Mouse (Mus musculus) C2C12 (cell line): ENCODE data around the gene Cox8b. TPM values are rescaled to one million over a fixed set of nuclear protein-coding genes. Genes with fewer than 3 reads are reported as not detected.

ENCODE experiments used
- H3K27me3 ChIP-seq: one replicate; pipeline ENCODE4 v1.6.1; 2011; ENCODE audit not compliant: control insufficient read depth, insufficient read depth, insufficient read length
- H3K36me3 ChIP-seq: one replicate; pipeline ENCODE4 v1.6.1; 2011; ENCODE audit not compliant: control insufficient read depth, insufficient read depth
- H3K4me3 ChIP-seq: one replicate; pipeline ENCODE4 v1.5.1; 2011; ENCODE audit warnings: mild to moderate bottlenecking, control low read depth; ENCODE audit not compliant: poor library complexity, insufficient read depth, severe bottlenecking
- H3K79me2 ChIP-seq: one replicate; pipeline ENCODE4 v1.6.1; 2011; ENCODE audit not compliant: control insufficient read depth, insufficient read depth
- H3K79me3 ChIP-seq: one replicate; pipeline ENCODE4 v1.6.1; 2011; ENCODE audit warnings: low read depth, control low read depth
- H3ac ChIP-seq: one replicate; pipeline ENCODE3; 2011; ENCODE audit warnings: low read depth; ENCODE audit not compliant: control insufficient read depth, insufficient read length
- CEBPB ChIP-seq: IDR thresholded peaks from one replicate; pipeline ENCODE4 v1.6.1; 2011; ENCODE audit warnings: low read depth, mild to moderate bottlenecking, control low read depth, moderate library complexity
- CTCF ChIP-seq: IDR thresholded peaks from one replicate; pipeline ENCODE4 v1.5.1; 2011; ENCODE audit not compliant: control insufficient read depth, insufficient read depth, insufficient read length
- FOSL1 ChIP-seq: IDR thresholded peaks from one replicate; pipeline ENCODE4 v1.8.0; 2011; ENCODE audit warnings: mild to moderate bottlenecking, low read length; ENCODE audit not compliant: poor library complexity, insufficient read depth, severe bottlenecking
- MAX ChIP-seq: IDR thresholded peaks from one replicate; pipeline ENCODE4 v1.6.1; 2011; ENCODE audit warnings: mild to moderate bottlenecking, control low read depth
- MYOD1 ChIP-seq: IDR thresholded peaks from one replicate; pipeline ENCODE4 v1.6.1; 2011; ENCODE audit warnings: low read depth; ENCODE audit not compliant: control insufficient read depth, insufficient read length
- MYOG ChIP-seq: IDR thresholded peaks from one replicate; pipeline ENCODE4 v1.6.1; 2011; ENCODE audit not compliant: control insufficient read depth, insufficient read length; ENCODE audit errors: extremely low read depth
- USF1 ChIP-seq: IDR thresholded peaks from one replicate; pipeline ENCODE4 v1.6.1; 2011; ENCODE audit warnings: low read depth, mild to moderate bottlenecking, control low read depth, moderate library complexity
- polyA plus RNA-seq: library from polyadenylated mRNA; unstranded; fragments of >200 nt; fragmentation: generic; extraction: Trizol; gene quantifications from one replicate; pipeline ENCODE4 v1.2.1, GENCODE M21; 2012; ENCODE audit warnings: missing spikeins

Cox8b gene
- polyA plus RNA-seq, 1 experiment: 0.81 TPM

- H3K79me3 ChIP-seq: no peaks in the 10 kb centered on the region
- no peaks in the 10 kb centered on the region for H3K36me3 ChIP-seq
- no peak within 1 kb of the TSS for H3ac ChIP-seq
- H3K79me2 ChIP-seq: no peaks in the 10 kb centered on the region
- TF ChIP-seq CEBPB (no peak), USF1 (no peak), FOSL1 (no peak), MYOD1 (no peak), MAX (no peak), MYOG (no peak), CTCF (no peak)
- no peak within 1 kb of the TSS for H3K4me3 ChIP-seq
- H3K27me3 ChIP-seq: peaks cover 62% of the 10 kb centered on the region
Measured at GRCm38 (mm10) chr7:140920418-140921029, 20.3 kb upstream of the Cox8b start, which contains the start of gene Nlrp6. Gene Nlrp6, plus strand, starts transcription at chr7:140920902.

GRCm38 (mm10) chr7:140919911-140920310, 19.7 kb upstream of the Cox8b start:
- Histone ChIP-seq H3K36me3 (no peaks in the 10 kb centered on the region), H3K27me3 (peaks cover 56% of the 10 kb centered on the region), H3K4me3 (no peak overlapping the region), H3K79me2 (no peaks in the 10 kb centered on the region), H3K79me3 (no peaks in the 10 kb centered on the region), H3ac (no peak overlapping the region)
- no peak for TF ChIP-seq MYOG

- H3K36me3 ChIP-seq: no peaks in the 10 kb centered on the region
- TF ChIP-seq FOSL1: no peak
- TF ChIP-seq USF1: no peak
- peaks cover 10% of the 10 kb centered on the region for H3K27me3 ChIP-seq
- H3K79me3 ChIP-seq: no peaks in the 10 kb centered on the region
- H3K79me2 ChIP-seq: no peaks in the 10 kb centered on the region
- H3ac ChIP-seq: no peak overlapping the region
- no peak overlapping the region for H3K4me3 ChIP-seq
Measured at GRCm38 (mm10) chr7:140914031-140914690, 13.9 kb upstream of the Cox8b start.

GRCm38 (mm10) chr7:140912846-140913482, 12.7 kb upstream of the Cox8b start:
- Histone ChIP-seq H3K27me3 (peaks cover 10% of the 10 kb centered on the region), H3K79me3 (no peaks in the 10 kb centered on the region), H3ac (no peak overlapping the region), H3K4me3 (no peak overlapping the region), H3K36me3 (no peaks in the 10 kb centered on the region), H3K79me2 (no peaks in the 10 kb centered on the region)
- TF ChIP-seq USF1 (no peak), CTCF (no peak), CEBPB (no peak), MYOD1 (no peak), MYOG (no peak), MAX (no peak), FOSL1 (no peak)

- TF ChIP-seq MAX (no peak), CTCF (no peak), FOSL1 (no peak), CEBPB (no peak), MYOD1 (no peak), USF1 (no peak), MYOG (no peak)
- no peak overlapping the region for H3K4me3 ChIP-seq
- H3ac ChIP-seq: no peak overlapping the region
Measured at GRCm38 (mm10) chr7:140912293-140912692, 12.0 kb upstream of the Cox8b start.

More at GRCm38 (mm10) chr7:140912293-140912692, 12.0 kb upstream of the Cox8b start:
- Histone ChIP-seq H3K36me3 (no peaks in the 10 kb centered on the region), H3K79me2 (no peaks in the 10 kb centered on the region), H3K27me3 (peaks cover 10% of the 10 kb centered on the region), H3K79me3 (no peaks in the 10 kb centered on the region)
